Mouse (Mus musculus): Measurements from ENCODE around the gene Il22ra1. TPM values are rescaled to one million over a fixed set of nuclear protein-coding genes. Genes with fewer than 3 reads are reported as not detected.
"Not testable (repeated sequence)": the region's sequence is repeated elsewhere in the genome, so short reads cannot be mapped to it uniquely, and the experiment has no call there.

The Il22ra1 gene
- polyA plus RNA-seq, 1 experiment from 2014 or later = not detected

- H3K9me3 ChIP-seq = no peaks in the 10 kb centered on the region
- H3K4me3 ChIP-seq = no peak overlapping the region
- ATAC-seq (replicated peaks) = no peak
- no peaks in the 10 kb centered on the region for H3K36me3 ChIP-seq (replicated peaks)
- WGBS = 94% methylated on average over 6 of the region's 6 CpGs
- no peaks in the 10 kb centered on the region for H3K4me1 ChIP-seq
- H3K4me2 ChIP-seq = no peak overlapping the region
- no peak overlapping the region for H3K27ac ChIP-seq
- no peak overlapping the region for H3K9ac ChIP-seq
- 0 out of 2 replicates have a peak, but pooled peaks cover 4% of the 10 kb centered on the region for H3K27me3 ChIP-seq (replicated peaks)
These were observed 21.9 kb upstream of the Il22ra1 start for GRCm38 (mm10) chr4:135706045-135706444.

GRCm38 (mm10) chr4:135709072-135709564 lies 18.9 kb upstream of the Il22ra1 start:
- no peak for ATAC-seq (replicated peaks)
- Histone ChIP-seq H3K36me3 (replicated peaks) (no peaks in the 10 kb centered on the region), H3K9me3 (no peaks in the 10 kb centered on the region), H3K4me1 (no peaks in the 10 kb centered on the region), H3K4me3 (no peak overlapping the region), H3K27me3 (replicated peaks) (0 out of 2 replicates have a peak, but pooled peaks cover 4% of the 10 kb centered on the region), H3K4me2 (peak overlapping the region; percentile 28; the same call in 1 of the 2 replicates), H3K27ac (no peak overlapping the region), H3K9ac (no peak overlapping the region)
- 7% methylated on average over 8 of the region's 8 CpGs for WGBS

GRCm38 (mm10) chr4:135709621-135710020 lies 18.4 kb upstream of the Il22ra1 start:
- 0 out of 2 replicates have a peak, but pooled peaks cover 4% of the 10 kb centered on the region for H3K27me3 ChIP-seq (replicated peaks)
- H3K27ac ChIP-seq = no peak overlapping the region
- ATAC-seq (replicated peaks) = no peak
- H3K36me3 ChIP-seq (replicated peaks) = no peaks in the 10 kb centered on the region
- no peaks in the 10 kb centered on the region for H3K4me1 ChIP-seq
- no peaks in the 10 kb centered on the region for H3K9me3 ChIP-seq
- H3K4me2 ChIP-seq = no peak overlapping the region
- no peak overlapping the region for H3K9ac ChIP-seq
- WGBS = 72% methylated on average over 11 of the region's 11 CpGs
- H3K4me3 ChIP-seq = no peak overlapping the region

GRCm38 (mm10) chr4:135710392-135710791 lies 17.6 kb upstream of the Il22ra1 start:
- Histone ChIP-seq H3K4me2 (no peak overlapping the region), H3K27me3 (replicated peaks) (0 out of 2 replicates have a peak, but pooled peaks cover 4% of the 10 kb centered on the region), H3K9me3 (no peaks in the 10 kb centered on the region), H3K4me3 (no peak overlapping the region), H3K27ac (no peak overlapping the region), H3K4me1 (no peaks in the 10 kb centered on the region), H3K36me3 (replicated peaks) (no peaks in the 10 kb centered on the region), H3K9ac (no peak overlapping the region)
- no peak for ATAC-seq (replicated peaks)
- WGBS = 84% methylated on average over 3 of the region's 3 CpGs

- H3K36me3 ChIP-seq (replicated peaks) = no peaks in the 10 kb centered on the region
- no peaks in the 10 kb centered on the region for H3K9me3 ChIP-seq
- no peak overlapping the region for H3K27ac ChIP-seq
- no peak overlapping the region for H3K4me2 ChIP-seq
- WGBS = 94% methylated on average over 8 of the region's 8 CpGs
- no peaks in the 10 kb centered on the region for H3K4me1 ChIP-seq
- H3K27me3 ChIP-seq (replicated peaks) = no peaks in the 10 kb centered on the region
- ATAC-seq (replicated peaks) = no peak
- H3K4me3 ChIP-seq = no peak overlapping the region
- H3K9ac ChIP-seq = no peak overlapping the region
These were observed 13.2 kb upstream of the Il22ra1 start for GRCm38 (mm10) chr4:135714776-135715175.

GRCm38 (mm10) chr4:135716438-135716837 lies 11.5 kb upstream of the Il22ra1 start:
- H3K9me3 ChIP-seq; H3K9ac ChIP-seq; H3K27me3 ChIP-seq (replicated peaks); H3K4me1 ChIP-seq; H3K4me3 ChIP-seq; ATAC-seq (replicated peaks); H3K4me2 ChIP-seq; H3K36me3 ChIP-seq (replicated peaks); H3K27ac ChIP-seq: not testable (repeated sequence)
- 95% methylated on average over 11 of the region's 11 CpGs for WGBS

- no peak for ATAC-seq (replicated peaks)
- 73% methylated on average over 17 of the region's 17 CpGs for WGBS
- Histone ChIP-seq H3K27me3 (replicated peaks) (no peaks in the 10 kb centered on the region), H3K36me3 (replicated peaks) (no peaks in the 10 kb centered on the region), H3K4me1 (no peaks in the 10 kb centered on the region), H3K27ac (no peak overlapping the region), H3K9me3 (no peaks in the 10 kb centered on the region), H3K4me2 (no peak overlapping the region), H3K9ac (no peak overlapping the region), H3K4me3 (no peak overlapping the region)
These were observed 5.3 kb upstream of the Il22ra1 start for GRCm38 (mm10) chr4:135722540-135723290.

- no peaks in the 10 kb centered on the region for H3K36me3 ChIP-seq (replicated peaks)
- no peak overlapping the region for H3K4me2 ChIP-seq
- H3K4me1 ChIP-seq = no peaks in the 10 kb centered on the region
- no peaks in the 10 kb centered on the region for H3K9me3 ChIP-seq
- H3K4me3 ChIP-seq = no peak overlapping the region
- no peak overlapping the region for H3K27ac ChIP-seq
- no peak for ATAC-seq (replicated peaks)
- no peaks in the 10 kb centered on the region for H3K27me3 ChIP-seq (replicated peaks)
- no peak overlapping the region for H3K9ac ChIP-seq
- WGBS = 82% methylated on average over 11 of the region's 11 CpGs
These were observed 1.6 kb upstream of the Il22ra1 start for GRCm38 (mm10) chr4:135726416-135726815.

- no peaks in the 10 kb centered on the region for H3K4me1 ChIP-seq
- no peak for ATAC-seq (replicated peaks)
- no peaks in the 10 kb centered on the region for H3K27me3 ChIP-seq (replicated peaks)
- no peak overlapping the region for H3K27ac ChIP-seq
- no peak overlapping the region for H3K4me2 ChIP-seq
- no peaks in the 10 kb centered on the region for H3K36me3 ChIP-seq (replicated peaks)
- no peaks in the 10 kb centered on the region for H3K9me3 ChIP-seq
- no peak overlapping the region for H3K4me3 ChIP-seq
- 82% methylated on average over 9 of the region's 9 CpGs for WGBS
- no peak overlapping the region for H3K9ac ChIP-seq
These were observed 2.2 kb downstream of the Il22ra1 start for GRCm38 (mm10) chr4:135730204-135730603.

- no peaks in the 10 kb centered on the region for H3K9me3 ChIP-seq
- H3K9ac ChIP-seq = no peak overlapping the region
- no peak overlapping the region for H3K4me2 ChIP-seq
- H3K27me3 ChIP-seq (replicated peaks) = no peaks in the 10 kb centered on the region
- no peak overlapping the region for H3K4me3 ChIP-seq
- H3K27ac ChIP-seq = no peak overlapping the region
- WGBS = 76% methylated on average over 8 of the region's 8 CpGs
- H3K4me1 ChIP-seq = no peaks in the 10 kb centered on the region
- H3K36me3 ChIP-seq (replicated peaks) = no peaks in the 10 kb centered on the region
- ATAC-seq (replicated peaks) = no peak
These were observed 3.0 kb downstream of the Il22ra1 start for GRCm38 (mm10) chr4:135730951-135731350.

GRCm38 (mm10) chr4:135733901-135734300 lies 5.9 kb downstream of the Il22ra1 start:
- WGBS = 98% methylated on average over 14 of the region's 14 CpGs
- no peak overlapping the region for H3K9ac ChIP-seq
- no peak overlapping the region for H3K4me2 ChIP-seq
- no peak overlapping the region for H3K4me3 ChIP-seq
- no peak for ATAC-seq (replicated peaks)
- no peak overlapping the region for H3K27ac ChIP-seq
- no peaks in the 10 kb centered on the region for H3K9me3 ChIP-seq
- H3K27me3 ChIP-seq (replicated peaks) = no peaks in the 10 kb centered on the region
- H3K36me3 ChIP-seq (replicated peaks) = no peaks in the 10 kb centered on the region
- no peaks in the 10 kb centered on the region for H3K4me1 ChIP-seq

- H3K27me3 ChIP-seq (replicated peaks) = no peaks in the 10 kb centered on the region
- no peak for ATAC-seq (replicated peaks)
- no peaks in the 10 kb centered on the region for H3K9me3 ChIP-seq
- no peak overlapping the region for H3K9ac ChIP-seq
- no peak overlapping the region for H3K4me3 ChIP-seq
- H3K36me3 ChIP-seq (replicated peaks) = no peaks in the 10 kb centered on the region
- H3K4me2 ChIP-seq = no peak overlapping the region
- whole genome bisulfite sequencing = 90% methylated on average over 3 of the region's 3 CpGs
- H3K4me1 ChIP-seq = no peaks in the 10 kb centered on the region
- H3K27ac ChIP-seq = no peak overlapping the region
These were observed 8.9 kb downstream of the Il22ra1 start for GRCm38 (mm10) chr4:135736903-135737302.

- no peaks in the 10 kb centered on the region for H3K27me3 ChIP-seq (replicated peaks)
- 65% methylated on average over 5 of the region's 5 CpGs for WGBS
These were observed 10.3 kb downstream of the Il22ra1 start for GRCm38 (mm10) chr4:135738237-135738636.

More at GRCm38 (mm10) chr4:135738237-135738636, 10.3 kb downstream of the Il22ra1 start:
- Histone ChIP-seq H3K4me2 (no peak overlapping the region), H3K27ac (no peak overlapping the region), H3K4me1 (no peaks in the 10 kb centered on the region), H3K36me3 (replicated peaks) (no peaks in the 10 kb centered on the region), H3K4me3 (no peak overlapping the region), H3K9me3 (no peaks in the 10 kb centered on the region), H3K9ac (no peak overlapping the region)
- ATAC-seq (replicated peaks) = no peak

Measured in midbrain, embryonic 15.5 days (tissue).